Mouse (Mus musculus): ENCODE results near the gene Hoxc9. TPM values are rescaled to one million over a fixed set of nuclear protein-coding genes. Genes with fewer than 3 reads are reported as not detected.

Gene Hoxc9
- polyA plus RNA-seq, 1 experiment from 2014 or later: not detected

DNA sequence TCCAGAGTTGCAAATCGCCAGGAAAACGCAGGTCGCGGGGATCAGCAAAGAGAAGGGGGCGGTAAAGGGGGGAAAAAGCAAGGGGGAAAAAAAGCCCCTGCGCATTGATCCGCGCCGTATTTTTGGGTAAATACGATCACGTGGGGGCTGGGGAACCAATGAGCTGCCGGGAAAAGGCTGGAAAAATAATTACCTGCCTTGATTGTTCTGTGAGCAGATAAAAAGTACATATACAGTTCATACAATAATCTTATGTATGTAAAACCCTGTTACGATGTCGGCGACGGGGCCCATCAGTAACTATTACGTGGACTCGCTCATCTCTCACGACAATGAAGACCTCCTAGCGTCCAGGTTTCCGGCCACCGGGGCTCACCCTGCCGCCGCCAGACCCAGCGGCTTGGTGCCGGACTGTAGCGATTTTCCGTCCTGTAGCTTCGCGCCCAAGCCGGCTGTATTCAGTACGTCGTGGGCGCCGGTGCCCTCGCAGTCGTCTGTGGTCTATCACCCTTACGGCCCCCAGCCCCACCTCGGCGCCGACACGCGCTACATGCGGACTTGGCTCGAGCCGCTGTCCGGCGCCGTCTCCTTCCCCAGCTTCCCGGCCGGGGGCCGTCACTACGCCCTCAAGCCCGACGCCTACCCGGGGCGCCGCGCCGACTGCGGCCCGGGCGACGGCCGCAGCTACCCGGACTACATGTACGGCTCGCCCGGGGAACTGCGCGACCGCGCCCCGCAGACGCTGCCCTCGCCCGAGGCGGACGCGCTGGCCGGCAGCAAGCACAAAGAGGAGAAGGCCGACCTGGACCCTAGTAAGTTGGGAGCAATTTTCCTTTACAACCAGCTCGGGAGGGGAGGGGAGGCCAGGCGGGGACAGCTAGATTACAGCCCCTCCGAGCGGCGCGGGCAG, 5.4 kb downstream of the Hoxc9 start:
- Histone ChIP-seq H3K9ac (0 out of 2 replicates have a peak overlapping the region, but pooled peaks have one; percentile 12), H3K27ac (no peak overlapping the region), H3K4me3 (peak overlapping the region; percentile 32), H3K36me3 (no peaks in the 10 kb centered on the region), H3K9me3 (replicated peaks) (no peaks in the 10 kb centered on the region), H3K4me2 (peak overlapping the region; percentile 52), H3K4me1 (0 out of 2 replicates have a peak, but pooled peaks cover 5% of the 10 kb centered on the region), H3K27me3 (replicated peaks) (peaks cover 100% of the 10 kb centered on the region)
- no peak for ATAC-seq
- WGBS (ENCODE audit: insufficient replicate concordance): 2% methylated on average over 88 of the region's 88 CpGs

DNA sequence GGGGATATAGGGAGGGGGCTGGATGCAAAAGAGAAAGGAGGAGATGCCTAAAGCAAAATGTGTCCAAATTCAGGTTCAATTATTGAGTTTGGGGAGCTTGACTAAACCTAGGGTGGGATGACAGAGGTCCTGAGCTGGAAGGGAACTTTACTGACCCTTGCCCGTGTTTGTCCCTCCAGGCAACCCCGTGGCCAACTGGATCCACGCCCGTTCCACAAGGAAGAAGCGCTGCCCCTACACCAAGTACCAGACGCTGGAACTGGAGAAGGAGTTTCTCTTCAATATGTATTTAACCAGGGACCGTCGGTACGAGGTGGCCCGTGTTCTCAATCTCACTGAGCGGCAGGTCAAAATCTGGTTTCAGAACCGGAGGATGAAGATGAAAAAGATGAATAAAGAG, 7.5 kb downstream of the Hoxc9 start:
- no peak for ATAC-seq
- Histone ChIP-seq H3K9ac (no peak overlapping the region), H3K9me3 (replicated peaks) (no peaks in the 10 kb centered on the region), H3K4me1 (0 out of 2 replicates have a peak, but pooled peaks cover 5% of the 10 kb centered on the region), H3K36me3 (no peaks in the 10 kb centered on the region), H3K27me3 (replicated peaks) (peaks cover 100% of the 10 kb centered on the region), H3K4me2 (no peak overlapping the region), H3K27ac (no peak overlapping the region), H3K4me3 (no peak overlapping the region)
- WGBS (ENCODE audit: insufficient replicate concordance): 2% methylated on average over 12 of the region's 12 CpGs

DNA sequence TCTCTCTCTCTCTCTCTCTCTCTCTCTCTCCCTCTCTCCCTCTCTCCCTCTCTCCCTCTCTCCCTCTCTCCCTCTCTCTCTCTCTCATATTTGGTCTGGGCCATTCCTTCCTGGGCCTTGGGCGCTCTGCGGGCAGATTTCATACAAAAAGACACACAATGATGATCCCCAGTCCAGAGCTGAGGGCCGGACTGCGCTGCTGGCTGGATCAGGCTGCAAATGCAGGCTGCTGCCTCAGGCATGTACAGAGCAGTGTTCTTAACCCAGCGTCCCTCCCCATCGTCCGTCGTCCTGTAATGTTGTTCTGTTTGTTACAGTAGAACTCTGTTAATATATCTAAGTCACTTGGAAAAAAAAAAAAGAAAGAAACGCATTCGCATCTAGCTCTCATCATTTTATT, 8.3 kb downstream of the Hoxc9 start:
- Histone ChIP-seq H3K36me3 (no peaks in the 10 kb centered on the region), H3K27me3 (replicated peaks) (peaks cover 100% of the 10 kb centered on the region), H3K4me2 (no peak overlapping the region), H3K9ac (no peak overlapping the region), H3K27ac (no peak overlapping the region), H3K9me3 (replicated peaks) (no peaks in the 10 kb centered on the region), H3K4me3 (no peak overlapping the region), H3K4me1 (0 out of 2 replicates have a peak, but pooled peaks cover 5% of the 10 kb centered on the region)
- 3% methylated on average over 10 of the region's 10 CpGs for WGBS (ENCODE audit: insufficient replicate concordance)
- ATAC-seq: no peak

DNA sequence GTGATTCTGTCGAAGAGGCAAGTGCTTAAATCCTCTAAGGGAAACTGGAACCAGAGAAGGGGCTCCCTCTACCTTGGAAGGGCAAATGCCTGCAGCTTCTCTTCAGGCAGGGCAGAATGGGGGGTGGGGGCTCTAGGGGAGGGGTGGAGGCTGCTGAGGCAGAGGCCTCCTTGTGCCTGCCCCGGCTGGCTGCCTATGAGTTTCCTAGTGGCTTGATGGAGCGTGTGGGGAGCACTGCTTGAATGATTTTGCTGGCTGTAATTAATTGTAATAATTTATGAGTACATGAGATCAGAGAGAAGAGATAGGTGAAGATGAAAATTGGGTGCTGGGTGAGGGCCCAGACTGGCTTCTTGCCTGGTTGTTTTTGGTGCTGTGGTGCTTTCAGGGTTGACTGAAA, 8.7 kb downstream of the Hoxc9 start:
- H3K4me2 ChIP-seq: no peak overlapping the region
- no peak overlapping the region for H3K4me3 ChIP-seq
- H3K27ac ChIP-seq: no peak overlapping the region
- 0 out of 2 replicates have a peak, but pooled peaks cover 5% of the 10 kb centered on the region for H3K4me1 ChIP-seq
- H3K9ac ChIP-seq: no peak overlapping the region
- no peaks in the 10 kb centered on the region for H3K36me3 ChIP-seq
- 3% methylated on average over 3 of the region's 3 CpGs for WGBS (ENCODE audit: insufficient replicate concordance)
- peaks cover 100% of the 10 kb centered on the region for H3K27me3 ChIP-seq (replicated peaks)
- no peaks in the 10 kb centered on the region for H3K9me3 ChIP-seq (replicated peaks)
- ATAC-seq: no peak

DNA sequence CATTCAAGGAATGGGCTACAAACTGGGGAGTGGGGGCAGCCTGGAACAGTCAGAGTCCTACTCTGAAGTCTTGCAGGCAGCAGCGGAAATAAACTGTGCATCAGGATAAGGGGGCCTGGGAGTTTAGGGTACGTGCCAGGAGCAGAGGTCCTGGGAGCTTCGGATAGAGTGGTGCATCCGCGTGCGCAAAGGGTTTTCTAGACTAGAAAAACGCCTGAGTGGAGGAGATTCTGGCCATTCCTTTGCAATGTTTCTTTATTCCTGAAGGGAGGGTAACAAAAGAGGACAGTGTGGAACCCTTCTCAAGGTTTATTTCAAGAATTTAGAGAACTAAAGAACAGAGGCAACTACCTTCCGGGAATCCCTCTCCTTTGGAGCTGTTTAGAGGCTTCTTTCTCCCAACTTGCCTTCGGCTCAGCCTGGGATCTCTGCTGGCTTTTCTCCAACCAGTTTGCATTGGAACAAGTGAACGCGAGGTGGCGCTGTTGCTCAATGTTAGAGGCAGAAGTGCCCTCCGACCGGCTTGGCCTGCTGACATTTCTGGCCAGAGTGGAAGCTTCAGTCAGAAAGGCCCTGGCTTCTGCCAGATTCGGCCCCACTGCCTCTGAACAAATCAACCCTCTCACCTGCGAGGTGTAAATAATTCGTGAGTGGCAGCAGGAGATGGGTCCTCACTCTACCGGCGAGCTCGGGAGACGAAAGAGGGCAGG, 11.0 kb downstream of the Hoxc9 start:
- 4% methylated on average over 21 of the region's 21 CpGs for WGBS (ENCODE audit: insufficient replicate concordance)
- no peak overlapping the region for H3K4me2 ChIP-seq

DNA sequence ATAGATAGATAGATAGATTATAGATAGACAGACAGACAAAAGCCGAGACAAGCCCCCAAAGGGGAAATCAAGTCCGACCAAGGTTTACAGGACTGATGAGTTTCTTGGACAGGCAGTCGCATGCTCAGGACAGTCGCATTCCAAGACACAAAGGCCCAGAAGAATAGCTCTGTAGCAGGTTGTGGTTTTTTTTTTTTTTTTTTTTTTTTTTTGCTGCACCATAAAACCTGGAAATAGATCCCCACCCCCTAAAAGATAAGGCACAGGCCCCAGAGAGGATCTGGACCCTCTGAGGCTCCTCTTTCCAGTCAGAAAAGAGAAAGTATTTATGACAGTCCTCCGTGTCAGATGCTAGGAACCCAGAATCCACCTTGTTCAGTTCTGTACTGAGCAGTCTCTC, 11.8 kb downstream of the Hoxc9 start:
- H3K36me3 ChIP-seq: no peaks in the 10 kb centered on the region
- WGBS (ENCODE audit: insufficient replicate concordance): 16% methylated on average over 5 of the region's 5 CpGs
- ATAC-seq: no peak

More for the DNA sequence above, 11.0 kb downstream of the Hoxc9 start:
- Histone ChIP-seq H3K4me3 (no peak overlapping the region), H3K27me3 (replicated peaks) (peaks cover 100% of the 10 kb centered on the region), H3K27ac (no peak overlapping the region), H3K4me1 (0 out of 2 replicates have a peak, but pooled peaks cover 4% of the 10 kb centered on the region), H3K9ac (no peak overlapping the region), H3K36me3 (no peaks in the 10 kb centered on the region), H3K9me3 (replicated peaks) (no peaks in the 10 kb centered on the region)
- no peak for ATAC-seq

DNA sequence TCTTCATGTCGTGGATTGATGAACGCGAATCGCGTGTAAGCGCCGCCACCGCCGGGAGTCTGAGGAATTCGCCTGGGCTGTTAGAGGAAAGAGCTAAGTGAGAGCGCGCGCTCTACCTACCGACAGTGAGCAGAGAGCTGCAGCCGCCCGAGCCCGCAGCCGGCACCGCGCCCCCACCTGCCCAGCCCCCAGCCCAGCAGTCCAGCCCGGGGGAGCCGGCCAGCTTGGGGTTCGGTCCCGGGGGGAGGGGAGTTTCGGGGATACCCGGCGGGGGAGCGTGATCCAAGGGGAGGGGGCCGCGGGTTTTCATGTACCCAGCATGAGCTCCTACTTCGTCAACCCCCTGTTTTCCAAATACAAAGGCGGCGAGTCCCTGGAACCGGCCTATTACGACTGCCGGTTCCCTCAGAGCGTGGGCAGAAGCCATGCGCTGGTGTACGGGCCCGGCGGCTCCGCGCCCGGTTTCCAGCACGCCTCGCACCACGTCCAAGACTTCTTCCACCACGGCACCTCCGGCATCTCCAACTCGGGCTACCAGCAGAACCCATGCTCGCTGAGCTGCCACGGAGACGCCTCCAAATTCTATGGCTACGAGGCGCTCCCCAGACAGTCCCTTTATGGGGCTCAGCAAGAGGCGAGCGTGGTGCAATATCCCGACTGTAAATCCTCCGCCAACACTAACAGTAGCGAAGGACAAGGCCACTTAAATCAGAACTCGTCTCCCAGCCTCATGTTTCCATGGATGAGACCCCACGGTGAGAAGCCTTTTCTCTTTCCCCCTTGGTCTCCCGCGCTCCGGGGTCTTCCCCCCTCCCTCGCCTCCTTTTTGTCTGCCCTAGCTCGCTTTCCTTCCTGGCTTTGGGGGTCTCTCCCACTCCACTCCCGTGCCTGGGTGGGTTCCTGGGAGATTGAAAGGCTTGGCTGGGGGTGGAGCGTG, 14.5 kb downstream of the Hoxc9 start, which contains the start of gene Hoxc8:
Gene Hoxc8, plus strand, starts transcription at position 147 of the 937 bp plus-strand sequence.
- Histone ChIP-seq H3K36me3 (no peaks in the 10 kb centered on the region), H3K27ac (no peak within 1 kb of the TSS), H3K4me2 (0 out of 2 replicates have a peak within 1 kb of the TSS, but pooled peaks have one; percentile 10), H3K27me3 (replicated peaks) (peaks cover 99% of the 10 kb centered on the region), H3K9ac (no peak within 1 kb of the TSS), H3K4me3 (no peak within 1 kb of the TSS), H3K9me3 (replicated peaks) (no peaks in the 10 kb centered on the region), H3K4me1 (0 out of 2 replicates have a peak, but pooled peaks cover 4% of the 10 kb centered on the region)
- ATAC-seq: no peak
- 3% methylated on average over 69 of the region's 69 CpGs for WGBS (ENCODE audit: insufficient replicate concordance)

More for the DNA sequence above, 11.8 kb downstream of the Hoxc9 start:
- peaks cover 100% of the 10 kb centered on the region for H3K27me3 ChIP-seq (replicated peaks)
- H3K4me2 ChIP-seq: no peak overlapping the region
- H3K4me3 ChIP-seq: no peak overlapping the region
- 0 out of 2 replicates have a peak, but pooled peaks cover 4% of the 10 kb centered on the region for H3K4me1 ChIP-seq
- H3K9me3 ChIP-seq (replicated peaks): no peaks in the 10 kb centered on the region
- no peak overlapping the region for H3K27ac ChIP-seq
- no peak overlapping the region for H3K9ac ChIP-seq

DNA sequence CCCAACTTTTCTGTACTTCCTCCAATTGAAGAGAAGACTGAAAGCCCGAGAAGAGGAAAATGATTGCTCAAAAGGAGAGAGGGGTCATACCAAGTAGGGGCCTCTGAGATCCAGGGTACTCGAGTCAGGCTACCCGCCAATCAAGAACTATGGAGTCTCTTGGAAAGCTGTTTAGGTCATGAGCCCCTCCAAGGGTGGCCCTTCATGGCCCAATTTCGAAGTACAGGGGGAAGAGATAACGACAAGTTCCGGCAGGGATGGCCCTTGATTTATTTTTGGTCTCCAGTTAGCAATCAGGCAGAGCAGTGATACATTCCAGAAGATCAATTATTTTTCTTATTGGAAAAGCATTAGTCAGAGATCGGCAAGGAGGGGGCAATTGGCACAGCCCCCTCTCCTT, 15.5 kb downstream of the Hoxc9 start:
- Histone ChIP-seq H3K27me3 (replicated peaks) (peaks cover 99% of the 10 kb centered on the region), H3K9ac (no peak overlapping the region), H3K4me1 (0 out of 2 replicates have a peak, but pooled peaks cover 4% of the 10 kb centered on the region), H3K27ac (no peak overlapping the region), H3K4me2 (no peak overlapping the region), H3K4me3 (no peak overlapping the region), H3K9me3 (replicated peaks) (no peaks in the 10 kb centered on the region), H3K36me3 (no peaks in the 10 kb centered on the region)
- 1% methylated on average over 7 of the region's 7 CpGs for whole genome bisulfite sequencing (ENCODE audit: insufficient replicate concordance)
- ATAC-seq: no peak

DNA sequence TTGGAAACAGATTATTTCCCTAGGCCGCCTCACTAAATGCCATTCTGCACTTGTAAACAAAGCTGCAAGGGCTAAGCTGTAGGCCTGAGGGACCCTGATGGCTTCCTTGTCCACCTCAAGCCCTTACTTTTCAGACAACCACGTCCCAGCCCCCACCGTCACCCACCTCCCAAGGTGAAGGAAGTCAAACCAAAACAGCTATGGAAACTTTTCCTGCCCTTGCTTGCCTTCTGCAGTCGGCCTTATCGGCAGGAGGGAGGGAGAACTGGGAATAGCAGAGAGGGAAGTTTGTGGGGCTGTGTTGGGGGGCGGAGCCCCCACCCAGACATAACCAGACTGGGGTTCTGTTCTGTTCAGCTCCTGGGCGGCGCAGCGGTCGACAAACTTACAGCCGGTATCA, 16.0 kb downstream of the Hoxc9 start:
- H3K27me3 ChIP-seq (replicated peaks): peaks cover 99% of the 10 kb centered on the region
- H3K9ac ChIP-seq: no peak overlapping the region
- no peak overlapping the region for H3K4me3 ChIP-seq
- WGBS (ENCODE audit: insufficient replicate concordance): 3% methylated on average over 11 of the region's 11 CpGs
- H3K4me2 ChIP-seq: no peak overlapping the region
- 0 out of 2 replicates have a peak, but pooled peaks cover 4% of the 10 kb centered on the region for H3K4me1 ChIP-seq
- H3K27ac ChIP-seq: no peak overlapping the region
- H3K36me3 ChIP-seq: no peaks in the 10 kb centered on the region
- ATAC-seq: no peak
- no peaks in the 10 kb centered on the region for H3K9me3 ChIP-seq (replicated peaks)

DNA sequence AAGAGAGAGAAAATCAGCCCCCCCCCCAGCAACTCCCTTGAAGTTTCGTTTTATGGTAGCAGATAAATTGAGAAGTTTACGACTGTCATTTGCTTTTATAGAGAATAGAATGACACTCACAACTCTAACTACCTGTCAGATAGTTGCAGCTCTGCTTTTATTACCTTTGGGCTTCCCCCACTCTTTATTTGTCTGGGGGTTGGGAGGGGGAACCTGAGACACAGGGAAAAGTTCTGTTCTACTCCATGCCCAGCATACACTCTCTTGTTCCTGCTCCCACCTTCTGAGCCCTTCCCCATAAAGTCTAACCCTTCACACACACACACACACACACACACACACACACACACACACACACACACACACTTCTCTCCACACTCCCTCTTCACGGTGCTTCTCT, 16.6 kb downstream of the Hoxc9 start:
- H3K4me2 ChIP-seq: no peak overlapping the region
- H3K27me3 ChIP-seq (replicated peaks): peaks cover 99% of the 10 kb centered on the region
- 0 out of 2 replicates have a peak, but pooled peaks cover 4% of the 10 kb centered on the region for H3K4me1 ChIP-seq
- no peak for ATAC-seq
- no peaks in the 10 kb centered on the region for H3K9me3 ChIP-seq (replicated peaks)
- WGBS (ENCODE audit: insufficient replicate concordance): 4% methylated on average over 3 of the region's 3 CpGs
- H3K4me3 ChIP-seq: no peak overlapping the region
- H3K27ac ChIP-seq: no peak overlapping the region
- H3K36me3 ChIP-seq: no peaks in the 10 kb centered on the region
- no peak overlapping the region for H3K9ac ChIP-seq

DNA sequence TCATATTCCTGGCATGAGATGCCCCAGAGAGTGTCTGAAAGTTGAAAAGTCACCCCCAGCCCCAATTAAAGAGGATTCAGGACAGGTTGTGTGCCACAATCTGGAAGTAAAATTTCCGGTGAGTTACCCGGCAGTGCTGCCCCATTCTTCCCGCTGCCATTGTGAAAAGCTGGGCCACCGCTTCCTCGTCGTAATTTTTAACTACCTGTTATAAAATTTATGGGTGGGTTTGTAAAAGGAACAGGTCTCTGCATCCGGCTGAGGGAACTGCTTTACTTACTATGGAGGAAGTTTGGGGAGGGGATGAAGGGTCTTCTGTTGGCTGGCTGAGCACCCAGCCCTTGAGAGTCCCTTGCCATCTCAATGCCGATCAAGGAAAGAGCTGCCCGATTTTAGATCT, 20.3 kb downstream of the Hoxc9 start:
- peaks cover 99% of the 10 kb centered on the region for H3K27me3 ChIP-seq (replicated peaks)
- WGBS (ENCODE audit: insufficient replicate concordance): 2% methylated on average over 9 of the region's 9 CpGs
- H3K9ac ChIP-seq: no peak overlapping the region
- H3K4me2 ChIP-seq: no peak overlapping the region
- no peak overlapping the region for H3K27ac ChIP-seq
- ATAC-seq: no peak
- H3K36me3 ChIP-seq: no peaks in the 10 kb centered on the region
- peaks cover 17% of the 10 kb centered on the region; the same call in 1 of the 2 replicates for H3K4me1 ChIP-seq
- H3K9me3 ChIP-seq (replicated peaks): no peaks in the 10 kb centered on the region
- H3K4me3 ChIP-seq: no peak overlapping the region

Measured in liver, embryonic 12.5 days (tissue).